Mouse (Mus musculus) adrenal gland, postnatal 36 days (tissue): ENCODE measurements at regions not wholly inside any gene's neighbourhood (a gene's known extent, or its start where the extent isn't known, plus 50 kb on each side); places are given as distances from the start of the nearest gene placed in this dataset.
A peak's percentile ranks its signal among the peaks of the same experiment; 100 is the strongest.

Experiments used
- DNase-seq, 2 experiments: peaks; one replicate each; pipeline ENCODE4 v3.0.0; 2021; ENCODE audit warnings: mixed read lengths in 1 of 2

DNA sequence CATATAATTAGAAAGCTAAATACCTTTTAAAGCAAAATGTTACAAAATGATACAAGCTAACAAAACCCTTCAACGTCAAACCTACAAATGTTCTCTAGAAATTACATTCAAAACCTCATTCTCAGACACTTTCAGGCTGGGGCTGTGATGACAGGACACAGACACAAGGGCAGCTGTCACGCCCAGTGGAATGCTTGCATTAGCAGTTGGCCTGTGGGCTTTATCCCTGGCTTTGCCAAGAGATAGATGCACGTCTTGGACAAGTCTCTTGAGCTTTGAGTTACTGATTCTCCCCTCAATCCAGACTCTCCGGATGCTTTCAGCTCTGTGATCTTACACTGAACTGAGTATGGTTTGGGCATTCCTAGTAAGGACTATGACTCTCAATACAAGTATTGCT is 196.1 kb upstream of the Jade1 start:
- no peak for DNase-seq

DNA sequence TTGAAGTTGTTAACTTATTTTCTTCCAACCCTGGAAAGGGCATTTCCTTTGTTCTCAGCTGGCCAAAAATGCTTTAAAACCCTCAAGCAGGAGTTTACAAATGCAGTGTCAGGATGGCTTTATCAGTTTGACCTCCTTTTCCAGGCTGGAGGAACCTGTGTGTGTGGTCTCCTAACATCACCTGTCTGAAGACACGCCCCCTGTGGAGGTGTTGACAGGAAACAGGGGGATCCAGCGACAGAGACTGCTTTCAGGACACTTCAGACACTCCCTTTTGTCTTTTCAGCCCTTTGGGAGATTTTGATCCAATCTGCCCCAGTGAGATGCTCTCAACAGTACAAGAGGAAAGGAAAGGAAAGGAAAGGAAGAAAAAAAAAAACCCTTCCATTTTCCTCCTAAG is 202.5 kb upstream of the Jade1 start:
- no peak for DNase-seq

DNA sequence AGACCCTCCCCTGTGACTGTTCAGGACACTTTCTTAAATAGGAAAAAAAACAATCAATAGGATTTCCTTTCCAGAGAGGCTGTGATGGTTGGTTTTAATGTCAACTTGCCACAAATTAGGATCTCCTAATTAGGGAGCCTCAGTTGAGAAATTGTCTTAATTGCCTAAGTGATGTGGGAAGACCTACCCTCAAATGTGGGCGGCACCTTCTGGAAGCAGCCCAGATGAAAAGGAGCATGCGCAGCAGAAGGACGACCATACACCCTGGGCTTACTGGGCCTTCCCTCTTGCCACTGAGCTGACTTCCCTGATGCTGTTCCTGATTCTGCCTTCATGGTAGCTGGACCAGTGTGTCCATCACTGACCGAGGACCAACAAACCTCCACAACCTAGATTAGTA is 203.7 kb upstream of the Jade1 start:
- no peak for DNase-seq

DNA sequence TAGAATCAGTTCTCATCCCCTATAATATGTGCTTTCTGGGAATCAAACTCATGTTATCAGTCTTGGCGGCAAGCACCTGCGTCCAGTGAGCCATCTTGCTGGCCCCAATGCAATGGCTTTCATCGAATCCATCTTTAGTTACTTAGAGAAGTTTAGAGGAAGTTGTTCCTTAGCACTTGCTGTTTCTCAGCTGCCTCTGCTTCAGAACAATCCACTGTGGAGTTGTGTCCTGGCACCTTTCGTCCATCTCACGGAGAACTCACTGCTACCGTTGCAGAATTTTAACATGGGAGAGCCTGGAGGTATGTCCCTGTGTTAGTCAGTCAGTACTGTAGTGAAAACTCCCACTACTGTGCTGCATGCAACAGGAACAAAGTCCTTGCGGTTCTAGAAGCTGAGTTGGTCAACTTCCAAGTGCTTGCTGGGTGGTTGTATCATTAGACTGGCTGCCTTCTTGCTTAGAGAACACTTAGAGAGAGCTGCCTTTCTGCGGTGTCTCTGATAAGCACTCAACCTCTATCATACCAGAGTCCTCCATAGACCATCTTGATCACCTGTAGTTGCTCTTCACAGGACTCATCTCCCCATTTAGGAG is 204.3 kb upstream of the Jade1 start:
- peak in 1 of 2 experiments; percentile 17 for DNase-seq

DNA sequence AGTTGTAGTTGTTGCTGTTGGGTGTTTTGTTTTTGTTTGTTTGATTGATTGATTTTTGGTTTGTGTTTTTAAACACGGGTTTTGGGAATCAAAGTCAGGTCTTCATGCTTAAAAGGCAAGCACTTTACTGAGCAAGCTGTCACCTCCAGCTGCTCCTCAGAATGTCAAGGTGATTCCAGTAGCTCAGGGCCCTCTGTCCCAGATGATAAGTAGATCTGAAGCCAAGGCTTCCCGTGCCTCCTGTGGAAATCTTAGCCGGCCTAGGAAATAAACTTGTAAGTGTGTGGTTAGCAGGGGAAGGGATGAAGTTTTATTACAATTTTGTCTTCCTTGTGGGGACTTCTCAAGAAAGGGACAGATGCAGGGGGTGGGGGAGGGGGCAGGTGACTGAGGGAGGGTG is 205.2 kb upstream of the Jade1 start:
- DNase-seq, result peak in 1 of 2 experiments; percentile 36

DNA sequence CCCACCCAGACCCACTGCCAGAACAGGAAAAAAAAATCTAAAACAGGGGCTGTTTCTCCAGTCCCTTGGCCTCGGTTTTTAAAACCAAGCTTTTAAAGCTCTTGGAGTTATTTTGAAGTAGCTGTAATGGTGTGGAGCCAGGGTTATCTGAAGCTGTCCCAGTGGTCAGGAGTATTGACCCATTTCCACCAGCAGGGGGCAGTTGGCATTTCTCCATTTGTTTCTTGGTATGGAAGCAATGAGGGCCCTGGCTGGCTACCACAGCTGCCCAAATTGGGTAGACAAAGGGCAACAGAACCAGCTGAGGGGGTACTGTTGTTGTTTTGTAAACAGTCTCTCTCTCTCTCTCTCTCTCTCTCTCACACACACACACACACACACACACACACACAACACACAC is 206.7 kb upstream of the Jade1 start:
- DNase-seq, result peak; percentile 60 to 65

DNA sequence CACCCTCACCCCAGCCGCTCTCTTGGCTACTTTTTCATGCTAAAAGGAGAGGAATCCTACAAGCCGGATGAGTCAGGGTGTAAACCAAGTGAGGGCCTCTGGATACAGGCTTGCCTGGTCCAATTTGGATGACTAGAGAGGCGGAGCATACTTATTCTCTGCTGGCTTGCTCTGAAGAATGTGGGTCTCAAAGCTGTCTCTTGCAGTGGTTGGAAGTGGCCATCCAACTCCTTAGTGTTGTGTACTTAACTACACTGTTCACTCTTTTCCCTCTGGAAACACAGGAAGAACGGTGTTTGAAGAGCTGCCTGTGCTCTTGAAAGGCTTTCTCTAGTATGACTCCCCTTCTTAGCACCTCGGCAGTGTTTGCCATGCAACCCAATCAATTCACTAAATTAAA is 208.7 kb upstream of the Jade1 start:
- no peak for DNase-seq

DNA sequence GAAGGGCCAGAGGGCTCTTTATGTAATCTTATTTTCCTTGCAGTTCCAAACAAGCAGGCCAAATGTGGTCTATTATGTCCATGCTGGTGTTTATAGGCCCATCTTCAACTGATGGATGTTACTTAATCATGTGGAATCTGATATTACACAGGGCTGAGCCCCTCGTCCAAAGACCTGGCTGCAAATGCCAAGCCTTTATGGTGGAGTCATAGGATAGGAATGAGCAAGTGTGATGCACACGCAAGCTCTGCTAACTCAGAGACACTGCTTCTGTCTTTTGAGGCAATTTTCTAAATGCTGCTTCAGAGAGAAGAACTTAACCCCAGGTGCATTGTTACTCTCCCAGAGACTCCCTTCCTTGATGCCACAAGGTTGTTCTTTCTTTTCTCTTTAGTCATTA is 212.1 kb upstream of the Jade1 start:
- no peak for DNase-seq

DNA sequence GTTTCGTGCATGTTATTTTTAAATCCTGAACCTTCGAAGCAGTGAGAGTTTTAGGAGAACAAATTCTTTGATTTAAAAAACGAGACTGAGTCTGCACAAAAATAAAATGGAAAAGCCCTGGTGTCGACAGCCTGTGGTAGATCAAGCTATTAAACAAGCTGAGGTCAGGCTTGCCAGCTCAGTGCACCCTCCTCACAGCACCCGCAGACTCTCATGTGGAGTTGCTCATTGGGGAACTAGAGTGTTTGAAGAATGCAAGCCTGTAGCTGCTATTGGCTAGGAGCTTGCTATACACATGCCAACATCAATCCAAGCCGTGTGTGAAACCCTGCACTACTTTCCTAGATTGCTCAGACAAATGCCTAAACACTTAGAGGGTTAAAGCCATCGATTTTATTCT is 223.1 kb upstream of the Jade1 start:
- no peak for DNase-seq

DNA sequence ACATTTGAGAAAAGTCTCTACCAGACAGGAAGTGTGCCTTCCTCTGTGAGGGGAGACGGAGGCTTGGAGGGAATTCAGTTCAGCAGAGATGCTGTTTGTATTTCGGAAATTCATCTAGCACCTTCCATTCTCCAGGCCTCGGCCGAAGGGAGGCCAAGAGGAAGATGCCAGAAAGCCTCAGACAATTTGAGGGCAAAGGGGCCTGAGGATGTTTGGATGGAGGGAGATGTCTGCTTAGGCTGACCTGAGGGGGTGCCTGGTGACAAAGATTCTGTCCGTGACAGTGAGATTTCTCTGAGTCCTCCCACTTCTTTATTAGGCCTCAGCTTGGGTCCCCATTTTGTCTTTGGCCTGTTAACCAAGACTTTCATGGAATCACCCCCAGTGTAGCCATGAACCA is 225.2 kb upstream of the Jade1 start:
- DNase-seq, result no peak

DNA sequence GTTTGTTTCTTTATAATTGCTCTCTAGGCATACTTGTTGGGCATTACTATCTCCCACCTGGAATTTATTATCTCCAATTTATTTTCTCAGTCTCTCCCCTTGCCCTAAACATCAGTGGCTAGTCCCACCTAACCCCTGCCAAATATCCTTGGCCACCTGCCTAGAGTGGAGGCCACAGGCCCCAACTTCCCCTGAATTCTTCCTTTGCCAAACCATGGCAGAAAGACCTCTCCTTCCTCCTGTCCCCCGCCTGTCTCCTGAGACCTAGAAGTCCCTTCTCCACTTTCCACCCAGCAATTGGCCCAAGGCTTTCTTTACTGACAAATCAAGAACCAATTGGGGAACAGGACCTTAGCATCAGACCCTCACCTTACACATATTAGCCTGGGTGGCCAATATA is 226.7 kb upstream of the Jade1 start:
- no peak for DNase-seq

DNA sequence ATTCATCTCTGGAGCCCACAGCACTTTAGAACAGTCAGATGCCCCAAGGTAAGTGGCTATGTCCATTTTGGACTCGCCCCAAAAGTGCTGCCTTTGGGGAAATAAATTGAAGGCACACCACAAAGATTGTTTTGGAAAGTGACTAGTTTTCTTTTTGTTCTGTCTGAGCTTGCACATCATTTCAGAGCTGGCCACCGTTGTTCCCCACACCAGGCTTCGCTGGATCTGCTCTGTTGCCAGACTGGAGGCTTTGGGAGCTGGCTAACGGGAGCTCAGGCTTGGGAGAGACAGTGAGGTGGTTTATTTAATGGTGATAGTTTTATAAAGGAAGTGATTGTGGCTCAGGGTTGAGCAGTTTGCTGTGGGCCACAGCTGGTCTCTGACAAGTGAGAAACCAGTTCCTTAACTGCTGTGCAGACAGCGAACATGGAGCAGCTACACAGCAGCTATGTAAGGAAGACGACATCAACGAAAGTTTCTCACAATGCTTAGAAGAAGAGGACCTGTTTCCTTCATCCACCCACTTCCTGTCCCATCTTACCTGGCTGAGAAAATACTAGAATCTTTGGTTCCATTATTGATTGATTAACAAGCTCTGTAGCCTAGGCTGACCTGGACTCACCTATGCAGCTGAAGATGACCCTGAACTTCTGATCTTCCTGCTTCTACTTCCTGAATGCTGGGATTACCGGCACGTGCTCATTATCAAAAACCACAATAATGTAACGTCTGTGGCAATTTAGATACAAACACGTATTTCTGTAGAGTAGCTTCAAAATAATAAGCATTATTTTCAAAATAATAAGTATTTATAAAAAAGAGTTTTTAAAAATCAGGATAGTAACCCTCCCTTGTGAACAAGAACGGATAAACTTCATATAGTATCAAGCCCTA is 229.1 kb upstream of the Jade1 start:
- no peak for DNase-seq

DNA sequence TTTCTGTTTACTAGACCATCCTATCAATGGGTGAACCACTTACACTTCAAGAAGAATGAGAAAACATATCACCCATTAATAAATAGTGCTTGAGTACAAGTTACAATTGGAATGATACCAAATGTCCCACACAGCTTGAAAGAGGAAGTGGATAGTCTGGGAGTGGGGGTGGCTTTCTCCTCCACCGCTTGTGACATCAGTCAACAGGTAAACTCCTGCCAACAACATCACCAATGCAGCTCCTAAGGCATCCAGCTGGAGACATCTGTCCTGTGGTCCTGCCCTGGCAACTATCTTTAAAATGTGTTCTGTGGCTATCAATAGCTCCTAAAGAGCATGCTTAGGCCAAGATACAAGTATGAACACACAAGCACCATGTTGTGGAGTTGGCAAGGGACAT is 233.7 kb upstream of the Jade1 start:
- DNase-seq, result no peak

DNA sequence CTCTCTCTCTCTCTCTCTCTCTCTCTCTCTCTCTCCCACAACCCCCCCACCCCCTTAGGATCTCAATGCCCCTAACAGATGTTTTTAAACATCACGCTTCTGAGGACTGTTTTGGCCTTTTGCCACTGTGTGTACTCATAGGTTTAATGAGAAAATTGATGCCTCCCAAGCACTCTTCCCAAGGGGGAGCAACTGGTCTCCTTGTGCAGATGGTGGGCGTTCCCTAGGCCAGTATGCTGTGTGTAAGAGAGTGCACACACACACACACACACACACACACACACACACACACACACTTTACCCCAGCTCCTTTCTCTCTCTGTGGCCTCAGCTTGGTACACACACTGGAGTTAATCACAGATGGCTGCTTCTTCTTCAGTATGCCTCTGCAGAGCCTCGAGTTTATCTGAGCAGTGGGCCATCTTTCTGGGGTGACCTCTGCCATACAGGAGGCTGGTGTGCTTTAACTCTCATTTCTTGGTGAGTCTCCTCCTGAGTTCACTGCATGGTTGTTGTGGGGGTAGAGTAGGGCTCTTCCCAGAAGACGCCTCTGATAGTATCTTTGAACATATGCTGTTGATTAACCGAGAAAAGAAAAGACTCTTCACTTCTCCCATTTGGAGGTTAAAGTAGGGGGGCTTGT is 236.2 kb upstream of the Jade1 start:
- no peak for DNase-seq

DNA sequence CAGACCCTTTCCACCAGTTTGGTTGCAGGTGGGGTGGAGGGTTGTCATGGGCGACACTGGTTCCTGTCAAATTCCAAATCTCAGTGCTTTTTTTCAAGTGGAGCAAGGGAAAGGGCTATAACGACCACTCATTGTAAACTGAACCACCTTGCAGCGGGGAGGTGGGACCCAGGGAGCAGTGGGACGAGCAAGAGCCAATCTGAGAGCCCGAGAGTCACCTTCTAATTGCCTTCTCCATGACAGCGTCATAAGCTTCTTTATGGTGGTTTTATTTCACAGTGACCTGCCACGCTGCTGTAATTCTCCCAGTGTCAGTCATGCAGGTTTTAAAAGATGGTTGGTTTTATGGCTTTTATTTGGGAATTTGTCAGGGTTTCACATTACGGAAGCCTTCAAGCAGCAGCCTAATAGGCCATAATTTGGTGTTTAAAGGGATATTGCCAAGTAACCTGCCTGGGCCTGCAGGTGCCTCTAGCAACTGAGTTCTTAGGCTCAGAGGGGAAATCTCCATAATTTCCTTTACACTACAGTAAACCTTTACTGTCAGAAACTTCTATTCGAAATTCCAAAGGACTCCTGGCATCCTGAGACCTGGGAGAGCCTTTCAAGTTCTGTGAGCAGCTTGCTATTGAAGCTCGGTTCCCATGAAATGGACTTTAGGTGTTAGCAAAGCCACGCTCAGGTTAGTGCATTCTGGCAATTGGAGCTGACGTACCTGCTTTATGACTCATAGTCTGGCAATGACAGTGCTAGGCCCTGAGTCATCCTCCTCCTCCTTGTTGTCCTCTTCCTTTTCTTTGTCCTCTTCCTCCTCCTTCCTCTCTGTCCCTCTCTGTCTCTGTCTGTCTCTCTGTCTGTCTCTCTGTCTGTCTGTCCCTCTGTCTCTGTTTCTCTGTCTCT is 235.6 kb upstream of the Pgrmc2 start:
- peak in 1 of 2 experiments; percentile 19 for DNase-seq

DNA sequence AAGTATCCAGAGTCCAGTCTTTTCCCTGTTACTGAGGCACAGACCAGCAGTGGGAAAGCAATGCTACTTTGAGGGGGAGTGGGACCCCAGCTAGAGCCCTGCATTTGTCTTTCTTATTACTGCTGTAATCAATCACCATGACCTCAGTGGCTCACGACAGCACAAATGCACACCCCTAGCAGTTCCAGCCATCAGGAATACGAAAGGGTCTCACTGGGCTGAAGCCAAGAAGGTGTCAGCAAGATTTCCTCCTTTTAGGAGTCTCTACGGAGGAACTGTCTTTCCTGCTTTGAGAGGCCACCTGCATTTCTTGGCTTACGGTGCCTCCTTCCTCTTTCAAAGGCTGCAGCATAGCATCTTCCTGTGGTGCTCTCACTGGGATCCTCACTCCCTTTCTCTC is 234.3 kb upstream of the Pgrmc2 start:
- no peak for DNase-seq

DNA sequence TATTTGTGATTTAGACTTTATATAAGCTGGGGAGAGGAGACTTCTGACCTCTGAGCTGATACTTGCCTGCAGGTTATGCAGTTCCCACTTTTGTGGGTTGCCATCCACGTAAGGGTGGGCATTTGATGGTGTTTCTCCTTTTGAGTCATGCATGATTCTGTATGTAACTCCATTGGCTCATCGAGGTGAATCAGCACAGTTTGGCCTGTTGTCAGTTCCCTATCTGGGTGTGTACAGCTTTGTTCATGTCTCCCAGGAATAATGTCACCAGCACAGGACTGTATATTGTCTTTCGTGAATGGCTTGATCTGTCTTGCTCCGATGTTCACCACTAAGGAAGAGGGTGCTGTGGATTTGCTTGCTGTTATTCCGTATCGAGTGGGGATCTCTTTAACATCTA is 229.6 kb upstream of the Pgrmc2 start:
- DNase-seq, result no peak

DNA sequence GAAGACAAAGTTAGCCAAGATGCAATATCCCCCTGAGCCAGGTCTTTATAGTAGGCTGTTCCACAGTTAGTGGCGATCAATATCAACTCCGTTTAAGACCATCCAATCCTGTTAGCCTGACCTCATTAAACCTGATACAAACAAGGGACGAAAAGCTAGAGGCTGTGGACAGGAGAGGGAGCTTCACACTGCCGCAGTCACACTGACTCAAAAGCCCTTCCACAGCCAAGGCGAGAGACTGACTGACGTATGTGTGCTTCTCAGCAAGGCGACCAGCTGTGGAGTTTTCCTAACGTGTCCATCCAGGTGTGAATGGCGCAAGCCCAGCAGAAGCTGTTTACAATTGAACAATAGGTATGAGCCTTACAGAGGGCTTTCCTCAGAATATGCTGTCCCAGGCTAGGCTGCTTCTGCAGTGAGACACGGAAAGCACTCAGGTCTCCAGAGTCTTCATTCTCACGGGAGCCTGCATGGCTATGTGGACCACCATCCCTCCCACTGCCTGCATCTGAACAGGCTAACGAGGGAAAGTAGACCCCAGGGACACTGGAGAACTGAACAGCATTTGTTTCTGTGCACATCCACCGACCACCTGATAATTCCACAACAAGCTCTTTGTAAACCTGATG is 224.7 kb upstream of the Pgrmc2 start:
- DNase-seq, result no peak

DNA sequence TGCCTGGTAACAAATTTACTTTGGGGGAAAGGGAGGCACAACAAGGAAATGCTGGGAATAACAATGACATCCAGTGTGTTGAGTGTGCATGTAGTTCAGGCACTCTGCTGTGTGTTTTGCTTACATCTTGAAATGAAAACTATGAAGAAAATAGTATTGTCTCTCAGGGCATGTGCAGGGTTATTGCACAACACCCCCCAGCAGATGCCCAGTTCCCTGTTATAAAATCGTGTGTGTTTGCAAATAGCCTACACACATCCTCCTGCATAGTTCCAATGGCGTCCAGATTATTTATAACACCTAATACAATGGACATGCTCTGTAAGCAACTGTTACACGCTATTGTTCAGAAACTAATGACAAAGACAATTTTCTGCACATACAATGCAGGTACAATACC is 220.0 kb upstream of the Pgrmc2 start:
- DNase-seq, result no peak

DNA sequence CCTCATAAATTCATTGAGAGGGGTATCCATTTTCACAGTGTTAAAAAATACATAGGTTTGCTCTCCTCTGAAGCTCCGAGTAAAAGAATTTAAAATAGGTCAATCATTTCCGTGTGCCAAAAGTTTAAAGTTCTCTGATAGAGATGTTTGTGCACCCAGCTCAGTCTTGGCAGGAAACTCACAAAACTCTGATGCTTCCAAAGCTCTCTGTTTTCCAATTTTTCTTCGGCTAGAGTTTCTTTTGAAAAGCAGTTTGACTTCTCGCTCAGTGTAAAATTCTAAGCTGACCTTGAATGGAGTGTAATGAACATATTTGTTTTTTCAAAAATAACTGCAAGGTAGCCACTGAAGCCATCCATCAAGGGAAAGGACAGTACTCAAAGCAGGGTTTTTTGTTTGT is 215.9 kb upstream of the Pgrmc2 start:
- no peak for DNase-seq

DNA sequence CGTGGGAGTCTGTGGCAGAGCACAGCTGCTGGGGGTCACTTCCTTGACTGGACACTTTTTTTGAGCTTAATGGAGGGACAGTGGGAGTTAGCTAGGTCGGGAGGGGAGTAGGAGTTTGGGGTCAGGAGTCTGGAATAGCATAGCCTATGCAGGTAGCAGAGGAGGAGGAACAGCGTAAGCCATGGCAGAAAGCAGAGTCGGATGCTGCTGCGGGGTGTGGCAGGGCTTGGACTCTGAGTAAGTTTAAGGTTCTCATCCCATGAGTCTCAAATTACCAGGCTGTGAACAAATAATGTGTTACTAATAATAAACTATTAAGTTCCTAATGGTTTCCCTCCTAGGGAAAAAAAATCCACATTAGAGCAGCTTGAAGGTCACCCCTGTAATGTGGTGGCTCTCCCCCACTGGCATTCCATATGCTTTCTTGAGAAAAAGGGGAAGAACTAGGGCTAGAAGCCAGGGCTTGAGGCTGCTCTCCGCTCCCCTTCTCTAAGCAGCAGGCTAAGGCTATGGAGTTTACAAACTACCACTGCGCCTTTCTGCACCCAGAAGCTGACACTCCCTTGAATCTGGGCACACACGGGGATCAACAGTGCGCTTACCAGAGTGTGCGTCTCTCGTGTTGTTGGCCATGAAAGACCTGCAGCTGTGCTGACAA is 213.4 kb upstream of the Pgrmc2 start:
- no peak for DNase-seq
